Mouse (Mus musculus) megakaryocyte, embryonic 14.5 days (primary cell): ENCODE data around the gene Rab40c.

Experiments used
- FLI1 ChIP-seq: IDR thresholded peaks from 2 replicates; pipeline ENCODE4 v1.6.1; 2012; ENCODE audit warnings: low read length, inconsistent platforms, mixed read lengths
- GATA1 ChIP-seq: IDR thresholded peaks from 3 replicates; pipeline ENCODE4 v1.6.1; 2012; ENCODE audit warnings: mixed read lengths, low read length, inconsistent platforms, borderline replicate concordance

- TF ChIP-seq GATA1 (no peak), FLI1 (no peak)
Measured at GRCm38 (mm10) chr17:25880913-25881641, 38.5 kb downstream of the Rab40c start.
